Mouse (Mus musculus): ENCODE measurements around the gene Chmp2b. TPM values are rescaled to one million over a fixed set of nuclear protein-coding genes. Genes with fewer than 3 reads are reported as not detected.

Chmp2b gene
- 53.3 TPM for polyA plus RNA-seq (2014; fragmentation: Illumina TruSeq; extraction: RNeasy Lipid Tissue Mini Kit (QIAGEN cat#74804); ENCODE audit: low read depth, low replicate concordance)

GRCm38 (mm10) chr16:65561963-65562863 is at the start of gene Chmp2b:
Gene Chmp2b (minus strand): TSS chr16:65562726.

GRCm38 (mm10) chr16:65520211-65520610 is 42.3 kb downstream of the Chmp2b start, which contains the start of gene Pou1f1:
Gene Pou1f1 (plus strand): TSS chr16:65520511.

Other genes starting within 250 kb of the Chmp2b start
- gene Pou1f1, start 42.2 kb downstream of the Chmp2b start, polyA plus RNA-seq (2014; fragmentation: Illumina TruSeq; extraction: RNeasy Lipid Tissue Mini Kit (QIAGEN cat#74804); ENCODE audit: low read depth, low replicate concordance), result not detected